ENCODE assay signal across 22 mouse cellular contexts in genomic region chr1:151598876-151599275, GRCm38 (mm10).
"Had no signal": no experiment of that assay in that cellular context is flagged by ENCODE, and none has a peak within 500 bp of the region (broad histone marks: within the 10 kb centered on the region; RNA-seq: fewer than 3 reads in every experiment).

No protein-coding gene starts in this region.

- H3K4me2 ChIP-seq: limb, embryonic 12.5 days; limb, embryonic 15.5 days; liver, embryonic 11.5 days; liver, embryonic 15.5 days; lung, embryonic 14.5 days; midbrain, embryonic 13.5 days; neural tube, embryonic 12.5 days; neural tube, embryonic 15.5 days; stomach, embryonic 15.5 days had no signal

- H3K27me3 ChIP-seq: limb, embryonic 12.5 days; limb, embryonic 15.5 days; liver, embryonic 15.5 days; midbrain, embryonic 13.5 days; neural tube, embryonic 12.5 days; neural tube, embryonic 15.5 days; stomach, embryonic 15.5 days had no signal

- ATAC-seq: intestine, postnatal 0 days; lung, postnatal 0 days; midbrain, embryonic 13.5 days had no signal

- H3K4me3 ChIP-seq: limb, embryonic 12.5 days; limb, embryonic 15.5 days; liver, embryonic 15.5 days; megakaryocyte, embryonic 14.5 days; midbrain, embryonic 10.5 days; midbrain, embryonic 13.5 days; neural tube, embryonic 12.5 days; neural tube, embryonic 15.5 days; stomach, embryonic 15.5 days had no signal

- DNase-seq: kidney, adult 2 months; kidney, postnatal 10 days; kidney, postnatal 36 days; left cerebral cortex, postnatal 4 days; lung, embryonic 14.5 days; retina, postnatal 1 day; right cerebral cortex, postnatal 25 days; spleen, adult 18-20 months; thymus, adult 18-20 months; thymus, postnatal 4 days had no signal

- H3K27ac ChIP-seq: limb, embryonic 12.5 days; limb, embryonic 15.5 days; liver, embryonic 15.5 days; midbrain, embryonic 10.5 days; midbrain, embryonic 13.5 days; neural tube, embryonic 12.5 days; neural tube, embryonic 15.5 days; stomach, embryonic 15.5 days had no signal

- H3K9me3 ChIP-seq: limb, embryonic 12.5 days; limb, embryonic 15.5 days; liver, embryonic 15.5 days; megakaryocyte, embryonic 14.5 days; midbrain, embryonic 10.5 days; neural tube, embryonic 12.5 days; neural tube, embryonic 15.5 days; stomach, embryonic 15.5 days had no signal

- H3K4me1 ChIP-seq: midbrain, embryonic 13.5 days; neural tube, embryonic 12.5 days; stomach, embryonic 15.5 days had no signal

- H3K36me3 ChIP-seq: limb, embryonic 12.5 days; limb, embryonic 15.5 days; liver, embryonic 15.5 days; midbrain, embryonic 10.5 days; midbrain, embryonic 13.5 days; neural tube, embryonic 12.5 days; neural tube, embryonic 15.5 days; stomach, embryonic 15.5 days had no signal

- H3K9ac ChIP-seq: limb, embryonic 12.5 days; limb, embryonic 15.5 days; liver, embryonic 15.5 days; lung, embryonic 14.5 days; midbrain, embryonic 13.5 days; neural tube, embryonic 12.5 days; neural tube, embryonic 15.5 days; stomach, embryonic 15.5 days had no signal
